Mouse (Mus musculus) intestine, postnatal 0 days (tissue): ENCODE results near the gene Hs3st5. TPM values are rescaled to one million over a fixed set of nuclear protein-coding genes. Genes with fewer than 3 reads are reported as not detected.

Source experiments
- ATAC-seq: fragments of 200-750 bp; cut with Nextera tagmentation; 2 replicates; pipeline ENCODE4 v1.8.0; 2017; ENCODE audit warnings: mild to moderate bottlenecking, moderate TSS enrichment, moderate library complexity
- H3K27ac ChIP-seq: fragments of 300-500 bp; sonication (generic); 2 replicates; pipeline ENCODE4 v1.5.1; 2014; ENCODE audit warnings: mild to moderate bottlenecking, low read depth, low read length, moderate library complexity
- H3K27me3 ChIP-seq: fragments of 300-500 bp; sonication (generic); replicated peaks from 2 replicates; pipeline ENCODE4 v1.6.1; 2014; ENCODE audit warnings: low read length, mixed read lengths; ENCODE audit not compliant: control insufficient read depth, insufficient read depth
- H3K36me3 ChIP-seq: fragments of 300-500 bp; sonication (generic); 2 replicates; pipeline ENCODE4 v1.6.1; 2014; ENCODE audit warnings: mild to moderate bottlenecking, moderate library complexity; ENCODE audit not compliant: control insufficient read depth, insufficient read depth
- H3K4me1 ChIP-seq: fragments of 300-500 bp; sonication (generic); replicated peaks from 2 replicates; pipeline ENCODE4 v1.6.1; 2014; ENCODE audit warnings: antibody characterized with exemption, low read length, mixed read lengths; ENCODE audit not compliant: control insufficient read depth, insufficient read depth
- H3K4me2 ChIP-seq: fragments of 300-500 bp; sonication (generic); replicated peaks from 2 replicates; pipeline ENCODE4 v1.6.1; 2014; ENCODE audit warnings: low read depth, mild to moderate bottlenecking, moderate library complexity
- H3K4me3 ChIP-seq: fragments of 300-500 bp; sonication (generic); 2 replicates; pipeline ENCODE4 v1.5.1; 2014; ENCODE audit warnings: low read depth, low read length
- H3K9ac ChIP-seq: fragments of 300-500 bp; sonication (generic); 2 replicates; pipeline ENCODE4 v1.6.1; 2014; ENCODE audit warnings: mild to moderate bottlenecking, low read depth, low read length
- H3K9me3 ChIP-seq: fragments of 300-500 bp; sonication (generic); 2 replicates; pipeline ENCODE4 v1.6.1; 2016; ENCODE audit warnings: mixed run types; ENCODE audit not compliant: control insufficient read depth
- CTCF ChIP-seq: sonication (generic); IDR thresholded peaks from 2 replicates; pipeline ENCODE4 v1.5.1; 2016; ENCODE audit warnings: low read depth, mild to moderate bottlenecking, control low read depth, antibody characterized with exemption, moderate library complexity
- WGBS: fragments of 180-500 bp; shearing (Covaris S2); extraction: QIAGEN DNeasy Blood & Tissue Kit; methylation state at CpG from one replicate; pipeline ENCODE4 v1.1.7; 2014; 5-methylcytosine and 5-hydroxymethylcytosine counted together
- polyA plus RNA-seq: library from polyadenylated mRNA; unstranded; fragments of >200 nt; fragmentation: Nextera tagmentation; extraction: Ambion mirVana; gene quantifications from 2 replicates; pipeline ENCODE4 v1.2.1, GENCODE M21; 2015

Hs3st5 gene
- polyA plus RNA-seq, 1 experiment from 2014 or later = 1.4 TPM

GRCm38 (mm10) chr10:36829079-36829478 is 322.5 kb downstream of the Hs3st5 start:
- Histone ChIP-seq H3K4me1 (no peaks in the 10 kb centered on the region), H3K27me3 (no peaks in the 10 kb centered on the region), H3K36me3 (no peaks in the 10 kb centered on the region), H3K27ac (no peak overlapping the region), H3K9me3 (no peaks in the 10 kb centered on the region), H3K4me3 (no peak overlapping the region), H3K4me2 (no peak overlapping the region), H3K9ac (no peak overlapping the region)
- ATAC-seq = no peak
- WGBS = 73% methylated on average over 3 of the region's 3 CpGs
- no peak for TF ChIP-seq CTCF

GRCm38 (mm10) chr10:36832204-36832603 is 325.6 kb downstream of the Hs3st5 start:
- no peak for TF ChIP-seq CTCF
- ATAC-seq = no peak
- 85% methylated on average over 3 of the region's 3 CpGs for WGBS
- Histone ChIP-seq H3K4me3 (no peak overlapping the region), H3K36me3 (no peaks in the 10 kb centered on the region), H3K27ac (no peak overlapping the region), H3K4me1 (no peaks in the 10 kb centered on the region), H3K9ac (no peak overlapping the region), H3K27me3 (no peaks in the 10 kb centered on the region), H3K4me2 (no peak overlapping the region), H3K9me3 (no peaks in the 10 kb centered on the region)

- peak; percentile 66 for TF ChIP-seq CTCF
- Histone ChIP-seq H3K9ac (no peak overlapping the region), H3K27ac (no peak overlapping the region), H3K4me2 (no peak overlapping the region), H3K9me3 (no peaks in the 10 kb centered on the region), H3K36me3 (no peaks in the 10 kb centered on the region), H3K4me3 (no peak overlapping the region), H3K27me3 (no peaks in the 10 kb centered on the region), H3K4me1 (no peaks in the 10 kb centered on the region)
- ATAC-seq = no peak
- 16% methylated on average over 5 of the region's 5 CpGs for WGBS
Measured at GRCm38 (mm10) chr10:36834224-36834623, 327.6 kb downstream of the Hs3st5 start.

GRCm38 (mm10) chr10:36835836-36836516 is 329.4 kb downstream of the Hs3st5 start:
- no peak for TF ChIP-seq CTCF
- 71% methylated on average over 5 of the region's 5 CpGs for WGBS
- Histone ChIP-seq H3K9ac (no peak overlapping the region), H3K27me3 (no peaks in the 10 kb centered on the region), H3K36me3 (no peaks in the 10 kb centered on the region), H3K4me2 (no peak overlapping the region), H3K27ac (no peak overlapping the region), H3K9me3 (no peaks in the 10 kb centered on the region), H3K4me1 (no peaks in the 10 kb centered on the region), H3K4me3 (no peak overlapping the region)
- no peak for ATAC-seq

GRCm38 (mm10) chr10:36850231-36850630 is 343.6 kb downstream of the Hs3st5 start:
- ATAC-seq = no peak
- no peaks in the 10 kb centered on the region for H3K4me1 ChIP-seq
- WGBS = 85% methylated on average over 3 of the region's 3 CpGs
- no peaks in the 10 kb centered on the region for H3K27me3 ChIP-seq
- no peak overlapping the region for H3K9ac ChIP-seq
- H3K36me3 ChIP-seq = no peaks in the 10 kb centered on the region
- no peak overlapping the region for H3K27ac ChIP-seq
- no peak overlapping the region for H3K4me2 ChIP-seq
- no peak overlapping the region for H3K4me3 ChIP-seq
- no peaks in the 10 kb centered on the region for H3K9me3 ChIP-seq
- no peak for TF ChIP-seq CTCF

GRCm38 (mm10) chr10:36862127-36862895 is 355.7 kb downstream of the Hs3st5 start:
- no peak for ATAC-seq
- Histone ChIP-seq H3K4me3 (no peak overlapping the region), H3K4me2 (no peak overlapping the region), H3K4me1 (no peaks in the 10 kb centered on the region), H3K27ac (no peak overlapping the region), H3K27me3 (no peaks in the 10 kb centered on the region), H3K9me3 (no peaks in the 10 kb centered on the region), H3K9ac (no peak overlapping the region), H3K36me3 (no peaks in the 10 kb centered on the region)
- 88% methylated on average over 2 of the region's 2 CpGs for WGBS
- TF ChIP-seq CTCF = no peak
